Mouse (Mus musculus): ENCODE results near the gene Bmp3.

DNA sequence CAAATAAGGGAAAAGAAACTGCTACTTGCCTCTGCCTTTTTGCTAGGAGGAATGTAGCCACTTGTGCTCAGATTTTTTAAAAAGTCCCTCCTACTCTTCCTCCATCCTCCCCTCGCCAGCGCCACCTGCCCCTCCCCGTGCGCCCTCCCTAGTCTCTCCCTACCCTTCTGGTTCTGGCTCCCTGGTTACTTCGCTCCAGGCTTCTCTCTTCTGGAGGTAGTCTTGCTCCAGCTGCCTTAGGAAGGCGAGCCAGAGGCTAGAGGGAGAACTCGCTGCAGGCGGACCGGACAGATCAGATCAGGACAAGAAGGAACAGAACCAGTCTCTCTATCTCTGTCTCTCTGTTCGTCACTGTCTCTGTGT, at the start of gene Bmp3:
- TF ChIP-seq POLR2A (IDR thresholded peaks at IDR 0.05; ENCODE audit: low read depth, low read length): no peak
- TF ChIP-seq CTCF (conservative IDR thresholded peaks at IDR 0.05; ENCODE audit: insufficient read depth, insufficient read length, low read depth, low read length): no peak

All from kidney, adult 2 months (tissue).